Mouse (Mus musculus) erythroid progenitor cell, adult 5-6 weeks (primary cell): ENCODE measurements around the gene Gm10666. TPM values are rescaled to one million over a fixed set of nuclear protein-coding genes. Genes with fewer than 3 reads are reported as not detected.
"Not testable (repeated sequence)": the region's sequence is repeated elsewhere in the genome, so short reads cannot be mapped to it uniquely, and the experiment has no call there.

Experiments used
- ATAC-seq: replicated peaks from 2 replicates; pipeline ENCODE4 v1.8.0; 2016; ENCODE audit warnings: moderate number of reproducible peaks, mild to moderate bottlenecking, moderate TSS enrichment, inconsistent platforms; ENCODE audit not compliant: poor library complexity, low FRiP score, severe bottlenecking
- total RNA-seq, 2 experiments: library from RNA; stranded (forward) in 1 of 2; stranded (reverse) in 1 of 2; fragments of 150-400 nt in 1 of 2; fragments of 186-747, 209-891 nt in 1 of 2; gene quantifications; 2 replicates each; pipeline versions ENCODE4 v1.2.3 to v1.2.4; 2015 to 2017; ENCODE audit warnings: low replicate concordance in 2 of 2

The Gm10666 gene
- total RNA-seq (2015; ENCODE audit: low replicate concordance) (not detected in 2 replicates), total RNA-seq (2017; ENCODE audit: low replicate concordance) (not detected in 2 replicates)

GRCm38 (mm10) chr7:22134641-22135040 is at the start of gene Gm10666:
Gm10666 (minus strand) TSS chr7:22134741.
- not testable (repeated sequence) for ATAC-seq

DNA sequence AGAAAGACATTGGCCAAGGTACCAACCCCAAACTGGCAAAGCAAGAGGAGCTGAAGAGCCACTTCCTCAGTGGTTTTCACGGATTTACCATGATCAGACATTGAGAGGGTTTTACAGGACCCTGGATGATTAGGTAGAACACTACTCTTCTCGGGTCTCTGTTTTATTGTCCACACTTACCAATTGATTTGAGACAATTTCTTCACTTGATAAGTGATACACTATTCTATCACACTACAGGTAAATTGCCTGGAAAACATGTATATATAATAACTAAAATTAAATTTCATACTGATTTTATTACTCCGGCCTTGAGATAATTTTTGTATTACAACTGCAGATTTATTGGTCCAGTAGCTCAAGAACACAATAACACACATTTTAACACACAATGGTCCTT is 29.4 kb upstream of the Gm10666 start, which contains the start of gene Vmn1r142:
Vmn1r142 (minus strand) TSS at position 101 of the 400 bp plus-strand sequence.
- ATAC-seq = not testable (repeated sequence)

DNA sequence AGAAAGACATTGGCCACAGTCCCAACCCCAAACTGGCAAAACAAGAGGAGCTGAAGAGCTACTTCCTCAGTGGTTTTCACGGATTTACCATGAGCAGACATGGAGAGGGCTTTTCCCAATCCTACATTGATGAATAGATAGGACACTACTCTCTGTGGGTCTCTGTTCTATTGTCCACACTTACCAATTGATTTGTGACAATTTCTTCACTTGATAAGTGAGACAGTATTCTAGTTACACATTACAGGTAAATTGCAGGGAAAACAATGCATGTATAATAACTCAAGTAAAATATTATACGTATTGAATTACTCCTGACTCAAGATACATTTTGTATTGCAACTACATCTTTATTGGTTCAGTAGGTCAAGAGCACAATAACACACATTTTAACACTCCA is 16.4 kb downstream of the Gm10666 start, which contains the start of gene Gm16451:
Gm16451 (minus strand) TSS at position 101 of the 400 bp plus-strand sequence.
- not testable (repeated sequence) for ATAC-seq

Other genes with a start within 250 kb of the Gm10666 start
- not detected in 2 replicates for gene Gm5891, start 213.4 kb downstream of the Gm10666 start, total RNA-seq (2015; ENCODE audit: low replicate concordance)
- not detected in 2 replicates for gene Gm5891, start 213.4 kb downstream of the Gm10666 start, total RNA-seq (2017; ENCODE audit: low replicate concordance)
- not detected in 2 replicates for gene Vmn1r137, start 140.2 kb downstream of the Gm10666 start, total RNA-seq (2015; ENCODE audit: low replicate concordance)
- not detected in 2 replicates for gene Vmn1r137, start 140.2 kb downstream of the Gm10666 start, total RNA-seq (2017; ENCODE audit: low replicate concordance)
- gene Vmn1r138, start 105.8 kb downstream of the Gm10666 start, total RNA-seq (2015; ENCODE audit: low replicate concordance) = not detected in 2 replicates
- not detected in 2 replicates for gene Vmn1r138, start 105.8 kb downstream of the Gm10666 start, total RNA-seq (2017; ENCODE audit: low replicate concordance)
- not detected in 2 replicates for gene Gm6176, start 78.4 kb downstream of the Gm10666 start, total RNA-seq (2015; ENCODE audit: low replicate concordance)
- gene Gm6176, start 78.4 kb downstream of the Gm10666 start, total RNA-seq (2017; ENCODE audit: low replicate concordance) = not detected in 2 replicates
- gene Vmn1r139, start 65.7 kb downstream of the Gm10666 start, total RNA-seq (2015; ENCODE audit: low replicate concordance) = not detected in 2 replicates
- gene Vmn1r139, start 65.7 kb downstream of the Gm10666 start, total RNA-seq (2017; ENCODE audit: low replicate concordance) = not detected in 2 replicates
- gene Gm16451, start 16.5 kb downstream of the Gm10666 start, total RNA-seq (2015; ENCODE audit: low replicate concordance) = not detected in 2 replicates
- gene Gm16451, start 16.5 kb downstream of the Gm10666 start, total RNA-seq (2017; ENCODE audit: low replicate concordance) = not detected in 2 replicates
- gene Vmn1r142, start 29.3 kb upstream of the Gm10666 start, total RNA-seq (2015; ENCODE audit: low replicate concordance) = not detected in 2 replicates
- not detected in 2 replicates for gene Vmn1r142, start 29.3 kb upstream of the Gm10666 start, total RNA-seq (2017; ENCODE audit: low replicate concordance)
- not detected in 2 replicates for gene Vmn1r143, start 54.6 kb upstream of the Gm10666 start, total RNA-seq (2015; ENCODE audit: low replicate concordance)
- gene Vmn1r143, start 54.6 kb upstream of the Gm10666 start, total RNA-seq (2017; ENCODE audit: low replicate concordance) = not detected in 2 replicates
- gene Gm8653, start 66.5 kb upstream of the Gm10666 start, total RNA-seq (2015; ENCODE audit: low replicate concordance) = not detected in 2 replicates
- not detected in 2 replicates for gene Gm8653, start 66.5 kb upstream of the Gm10666 start, total RNA-seq (2017; ENCODE audit: low replicate concordance)
- gene Gm8453, start 94.7 kb upstream of the Gm10666 start, total RNA-seq (2015; ENCODE audit: low replicate concordance) = not detected in 2 replicates
- not detected in 2 replicates for gene Gm8453, start 94.7 kb upstream of the Gm10666 start, total RNA-seq (2017; ENCODE audit: low replicate concordance)
- not detected in 2 replicates for gene Gm4187, start 195.0 kb upstream of the Gm10666 start, total RNA-seq (2015; ENCODE audit: low replicate concordance)
- gene Gm4187, start 195.0 kb upstream of the Gm10666 start, total RNA-seq (2017; ENCODE audit: low replicate concordance) = not detected in 2 replicates
- gene Gm8660, start 236.3 kb upstream of the Gm10666 start, total RNA-seq (2015; ENCODE audit: low replicate concordance) = not detected in 2 replicates
- gene Gm8660, start 236.3 kb upstream of the Gm10666 start, total RNA-seq (2017; ENCODE audit: low replicate concordance) = not detected in 2 replicates